Mouse (Mus musculus): ENCODE results near the gene Dync1i1. TPM values are rescaled to one million over a fixed set of nuclear protein-coding genes. Genes with fewer than 3 reads are reported as not detected.
A peak's percentile ranks its signal among the peaks of the same experiment; 100 is the strongest.

Gene Dync1i1
- total RNA-seq, 2 experiments from 2014 or later: not detected

GRCm38 (mm10) chr6:6015616-6016015, 290.2 kb downstream of the Dync1i1 start:
- ATAC-seq (replicated peaks; ENCODE audit: low FRiP score, low TSS enrichment, poor library complexity, severe bottlenecking): no peak

GRCm38 (mm10) chr6:6016931-6017330, 291.5 kb downstream of the Dync1i1 start:
- no peak for ATAC-seq (replicated peaks; ENCODE audit: low FRiP score, low TSS enrichment, poor library complexity, severe bottlenecking)

- no peak for ATAC-seq (replicated peaks; ENCODE audit: low FRiP score, low TSS enrichment, poor library complexity, severe bottlenecking)
These were observed 298.5 kb downstream of the Dync1i1 start for GRCm38 (mm10) chr6:6023976-6024375.

- ATAC-seq (replicated peaks; ENCODE audit: low FRiP score, low TSS enrichment, poor library complexity, severe bottlenecking): no peak
These were observed 302.2 kb downstream of the Dync1i1 start for GRCm38 (mm10) chr6:6027664-6028063.

- no peak for ATAC-seq (replicated peaks; ENCODE audit: low FRiP score, low TSS enrichment, poor library complexity, severe bottlenecking)
These were observed 313.5 kb downstream of the Dync1i1 start for GRCm38 (mm10) chr6:6038773-6039550.

GRCm38 (mm10) chr6:6046729-6047424, 321.4 kb downstream of the Dync1i1 start:
- ATAC-seq (replicated peaks; ENCODE audit: low FRiP score, low TSS enrichment, poor library complexity, severe bottlenecking): no peak

GRCm38 (mm10) chr6:6052696-6053095, 327.3 kb downstream of the Dync1i1 start:
- no peak for ATAC-seq (replicated peaks; ENCODE audit: low FRiP score, low TSS enrichment, poor library complexity, severe bottlenecking)

- no peak for ATAC-seq (replicated peaks; ENCODE audit: low FRiP score, low TSS enrichment, poor library complexity, severe bottlenecking)
These were observed 328.5 kb downstream of the Dync1i1 start for GRCm38 (mm10) chr6:6053946-6054345.

GRCm38 (mm10) chr6:6058548-6058947, 333.1 kb downstream of the Dync1i1 start:
- no peak for ATAC-seq (replicated peaks; ENCODE audit: low FRiP score, low TSS enrichment, poor library complexity, severe bottlenecking)

GRCm38 (mm10) chr6:6067201-6067600, 341.8 kb downstream of the Dync1i1 start:
- ATAC-seq (replicated peaks; ENCODE audit: low FRiP score, low TSS enrichment, poor library complexity, severe bottlenecking): peak; percentile 30; the same call in 1 of the 2 replicates

- no peak for ATAC-seq (replicated peaks; ENCODE audit: low FRiP score, low TSS enrichment, poor library complexity, severe bottlenecking)
These were observed 344.6 kb downstream of the Dync1i1 start for GRCm38 (mm10) chr6:6070015-6070414.

- ATAC-seq (replicated peaks; ENCODE audit: low FRiP score, low TSS enrichment, poor library complexity, severe bottlenecking): no peak
These were observed 345.6 kb downstream of the Dync1i1 start for GRCm38 (mm10) chr6:6071038-6071437.

- ATAC-seq (replicated peaks; ENCODE audit: low FRiP score, low TSS enrichment, poor library complexity, severe bottlenecking): no peak
These were observed 350.6 kb downstream of the Dync1i1 start for GRCm38 (mm10) chr6:6075940-6076447.

- no peak for ATAC-seq (replicated peaks; ENCODE audit: low FRiP score, low TSS enrichment, poor library complexity, severe bottlenecking)
These were observed 351.8 kb downstream of the Dync1i1 start for GRCm38 (mm10) chr6:6077234-6077633.

Other genes with a start within 250 kb of the Dync1i1 start
- gene Pdk4, start 229.3 kb upstream of the Dync1i1 start, total RNA-seq (2014; fragmentation: Nextera tagmentation): not detected in 2 replicates
- gene Pdk4, start 229.3 kb upstream of the Dync1i1 start, total RNA-seq (2017): not detected in 2 replicates